Mouse (Mus musculus) stomach, embryonic 16.5 days (tissue): ENCODE data around the gene Maz. TPM values are rescaled to one million over a fixed set of nuclear protein-coding genes. Genes with fewer than 3 reads are reported as not detected.

ENCODE experiments used
- ATAC-seq: fragments of 200-750 bp; cut with Nextera tagmentation; 2 replicates; pipeline ENCODE4 v1.8.0; 2017; ENCODE audit warnings: moderate number of reproducible peaks, moderate TSS enrichment; ENCODE audit not compliant: insufficient read depth, low FRiP score
- H3K27ac ChIP-seq: fragments of 300-500 bp; sonication (generic); 2 replicates; pipeline ENCODE4 v1.5.1; 2014; ENCODE audit warnings: low read length
- H3K27me3 ChIP-seq: fragments of 300-500 bp; sonication (generic); 2 replicates; pipeline ENCODE4 v1.6.1; 2014; ENCODE audit warnings: low read length, control low read depth, mixed read lengths; ENCODE audit not compliant: control insufficient read depth, insufficient read depth
- H3K36me3 ChIP-seq: fragments of 300-500 bp; sonication (generic); 2 replicates; pipeline ENCODE4 v1.6.1; 2014; ENCODE audit warnings: low read length; ENCODE audit not compliant: control insufficient read depth, insufficient read depth
- H3K4me1 ChIP-seq: fragments of 300-500 bp; sonication (generic); 2 replicates; pipeline ENCODE4 v1.6.1; 2014; ENCODE audit warnings: low read length, control low read depth, mixed read lengths; ENCODE audit not compliant: control insufficient read depth, insufficient read depth
- H3K4me2 ChIP-seq: fragments of 300-500 bp; sonication (generic); 2 replicates; pipeline ENCODE4 v1.6.1; 2014; ENCODE audit warnings: low read depth, low read length, mixed read lengths
- H3K4me3 ChIP-seq: fragments of 300-500 bp; sonication (generic); replicated peaks from 2 replicates; pipeline ENCODE4 v1.5.1; 2014; ENCODE audit warnings: mild to moderate bottlenecking, low read length
- H3K9ac ChIP-seq: fragments of 300-500 bp; sonication (generic); 2 replicates; pipeline ENCODE4 v1.6.1; 2014; ENCODE audit warnings: low read length
- H3K9me3 ChIP-seq: fragments of 300-500 bp; sonication (generic); replicated peaks from 2 replicates; pipeline ENCODE4 v1.6.1; 2016; ENCODE audit warnings: low read length, control low read depth; ENCODE audit not compliant: control insufficient read depth
- WGBS: fragments of 180-500 bp; shearing (Covaris S2); extraction: QIAGEN DNeasy Blood & Tissue Kit; methylation state at CpG from one replicate; pipeline ENCODE4 v1.1.7; 2014; 5-methylcytosine and 5-hydroxymethylcytosine counted together
- microRNA-seq: library from miRNA; unstranded; fragments of <30 nt; microRNA quantifications from one replicate; pipeline ENCODE4, GENCODE M21; 2016
- polyA plus RNA-seq: library from polyadenylated mRNA; unstranded; fragments of >200 nt; fragmentation: Nextera tagmentation; extraction: Ambion mirVana; gene quantifications from 2 replicates; pipeline ENCODE4 v1.2.1, GENCODE M21; 2015

The Maz gene
- polyA plus RNA-seq, 1 experiment from 2014 or later, result 27.9 TPM

DNA sequence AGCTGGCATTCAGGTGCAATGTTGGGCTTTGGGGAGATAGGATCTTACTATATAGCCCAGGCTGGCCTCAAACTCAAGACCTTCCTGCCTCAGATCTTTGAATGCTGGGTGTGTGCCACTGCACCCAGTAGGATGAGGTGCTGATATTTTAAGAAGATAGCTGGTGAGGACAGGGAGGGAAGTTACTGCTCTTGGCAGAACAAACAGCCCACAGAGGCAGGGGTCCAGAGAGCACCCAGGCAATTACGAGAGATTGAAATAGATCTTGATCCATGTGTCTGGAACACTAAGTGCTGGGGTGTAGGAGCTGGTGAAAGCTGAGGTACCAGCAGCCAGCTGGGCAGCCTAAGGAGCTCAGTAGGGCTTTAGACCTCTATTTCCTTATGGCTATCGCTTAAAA is 45.2 kb downstream of the Maz start:
- Histone ChIP-seq H3K9ac (no peak overlapping the region), H3K27ac (no peak overlapping the region), H3K36me3 (peaks cover 8% of the 10 kb centered on the region; the same call in 1 of the 2 replicates), H3K4me3 (no peak overlapping the region), H3K9me3 (no peaks in the 10 kb centered on the region), H3K4me2 (no peak overlapping the region), H3K4me1 (no peaks in the 10 kb centered on the region), H3K27me3 (no peaks in the 10 kb centered on the region)
- 90% methylated on average over 2 of the region's 2 CpGs for WGBS
- ATAC-seq, result no peak

DNA sequence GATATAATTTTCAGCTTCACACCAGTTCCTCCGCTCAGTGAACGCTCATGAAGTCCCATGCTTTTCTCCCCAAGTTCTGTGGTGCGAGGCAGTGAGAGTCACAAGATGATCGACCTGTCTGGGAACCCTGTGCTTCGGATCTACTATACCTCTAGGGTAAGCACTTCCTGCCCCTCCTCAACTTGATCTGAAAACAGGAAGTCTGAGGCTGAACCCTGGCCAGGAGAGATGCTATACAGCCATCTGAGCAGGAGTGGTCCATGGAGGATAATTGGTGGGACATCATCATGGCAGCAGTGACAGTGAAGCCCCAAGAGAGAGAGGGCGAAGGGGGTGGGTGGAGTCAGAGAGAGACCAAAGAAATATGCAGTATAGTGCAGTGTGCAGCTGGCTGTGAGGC is 48.0 kb downstream of the Maz start:
- Histone ChIP-seq H3K9me3 (no peaks in the 10 kb centered on the region), H3K4me2 (no peak overlapping the region), H3K27ac (no peak overlapping the region), H3K4me1 (no peaks in the 10 kb centered on the region), H3K4me3 (no peak overlapping the region), H3K36me3 (peaks cover 8% of the 10 kb centered on the region; the same call in 1 of the 2 replicates), H3K27me3 (no peaks in the 10 kb centered on the region), H3K9ac (no peak overlapping the region)
- WGBS, result 88% methylated on average over 6 of the region's 6 CpGs
- no peak for ATAC-seq

DNA sequence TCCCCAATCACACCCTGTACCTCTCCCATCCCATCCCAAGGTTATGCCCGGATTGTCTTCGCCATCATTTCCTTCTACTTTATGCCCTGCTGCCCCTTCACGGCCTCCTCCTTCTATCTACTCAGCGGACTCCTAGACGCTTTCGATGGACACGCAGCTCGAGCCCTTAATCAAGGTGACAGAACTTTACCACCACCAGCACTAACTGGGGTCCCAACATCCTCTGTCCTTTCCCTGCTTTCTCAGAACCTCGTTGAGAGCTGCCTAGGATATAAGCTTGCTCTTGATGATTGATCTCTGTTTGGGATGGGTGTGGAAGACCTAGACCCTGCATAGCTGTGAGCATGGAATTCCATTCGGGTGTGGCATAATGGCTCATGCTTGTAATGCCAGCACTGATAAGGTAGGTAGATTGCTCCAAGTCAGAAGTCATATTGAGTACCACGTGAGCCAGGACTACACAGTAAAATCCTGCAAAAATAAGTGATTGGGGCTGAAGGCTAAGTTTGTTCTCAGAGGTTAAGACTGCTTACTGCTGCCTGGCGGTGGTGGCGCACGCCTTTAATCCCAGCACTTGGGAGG is 49.9 kb downstream of the Maz start:
- no peaks in the 10 kb centered on the region for H3K4me1 ChIP-seq
- H3K27ac ChIP-seq, result peak overlapping the region; percentile 97
- H3K4me3 ChIP-seq, result peak overlapping the region; percentile 98
- peak overlapping the region; percentile 74 for H3K4me2 ChIP-seq
- H3K27me3 ChIP-seq, result no peaks in the 10 kb centered on the region
- WGBS, result 20% methylated on average over 14 of the region's 14 CpGs
- H3K36me3 ChIP-seq, result peaks cover 8% of the 10 kb centered on the region; the same call in 1 of the 2 replicates
- H3K9me3 ChIP-seq, result no peaks in the 10 kb centered on the region
- peak overlapping the region; percentile 98 for H3K9ac ChIP-seq
- no peak for ATAC-seq

DNA sequence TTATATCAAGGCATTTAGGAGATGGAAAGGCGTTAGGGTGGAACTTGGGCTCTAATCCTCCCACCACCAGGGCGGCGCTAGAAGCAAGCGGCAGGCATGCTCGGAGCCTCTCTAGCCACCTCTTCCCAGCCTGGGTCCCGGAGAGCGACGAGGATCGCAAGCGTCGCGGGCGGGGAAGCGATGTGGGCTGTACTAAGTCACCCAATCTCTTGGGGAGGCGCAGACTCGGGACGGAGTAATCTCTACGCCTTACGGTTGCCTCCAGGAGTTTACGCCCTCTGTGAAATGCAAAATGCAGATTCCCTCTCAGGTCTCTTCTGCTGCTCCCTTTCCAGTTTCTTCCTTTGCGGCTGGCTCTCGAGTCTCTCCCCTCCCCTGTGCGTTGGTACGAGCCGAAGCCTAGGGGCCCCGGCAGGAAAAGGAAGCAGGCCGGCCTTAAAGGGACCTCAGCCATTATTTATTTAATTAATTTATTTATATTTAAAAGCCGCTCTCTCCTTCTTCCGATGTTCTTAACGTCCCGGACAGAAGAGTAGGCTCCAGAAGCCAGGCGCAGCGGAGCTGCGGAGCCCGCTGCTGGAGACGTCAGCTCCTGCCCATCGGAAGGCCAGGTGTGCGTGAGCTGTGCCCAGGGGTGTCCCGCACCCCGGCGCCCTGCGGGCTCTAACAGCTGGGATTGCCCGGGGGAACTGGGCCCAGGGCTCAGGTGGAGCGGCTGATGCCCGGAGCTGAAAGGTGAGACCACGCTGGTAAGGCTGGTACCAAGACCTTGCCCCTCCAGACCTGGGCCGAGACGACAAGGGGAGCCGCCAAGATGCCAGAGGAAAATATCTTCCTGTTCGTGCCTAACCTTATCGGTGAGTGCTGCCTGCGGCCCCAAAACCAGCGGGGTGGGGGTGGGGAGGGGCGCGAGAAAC is 50.6 kb downstream of the Maz start, which contains the start of gene Cdiptos:
TSS of gene Cdiptos (minus strand) at position 149 of the 917 bp plus-strand sequence.
- WGBS, result under 1% methylated on average over 55 of the region's 55 CpGs
- Histone ChIP-seq H3K4me3 (peak within 1 kb of the TSS; percentile 98), H3K36me3 (peaks cover 8% of the 10 kb centered on the region; the same call in 1 of the 2 replicates), H3K9me3 (no peaks in the 10 kb centered on the region), H3K4me1 (no peaks in the 10 kb centered on the region), H3K9ac (peak within 1 kb of the TSS; percentile 98), H3K4me2 (peak within 1 kb of the TSS; percentile 74), H3K27me3 (no peaks in the 10 kb centered on the region), H3K27ac (peak within 1 kb of the TSS; percentile 97)
- ATAC-seq, result peak; percentile 95

DNA sequence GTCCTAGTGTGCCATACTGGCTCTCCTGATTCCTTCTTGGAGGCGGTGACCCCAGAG is 51.1 kb downstream of the Maz start, which contains the start of gene Cdipt:
TSS of gene Cdipt (plus strand) at position 22 of the 57 bp plus-strand sequence.
- peak within 1 kb of the TSS; percentile 98 for H3K9ac ChIP-seq
- ATAC-seq, result no peak
- H3K27ac ChIP-seq, result peak within 1 kb of the TSS; percentile 97
- WGBS, result 17% methylated on average over 1 of the region's 1 CpGs
- no peaks in the 10 kb centered on the region for H3K27me3 ChIP-seq
- peak within 1 kb of the TSS; percentile 74 for H3K4me2 ChIP-seq
- peak within 1 kb of the TSS; percentile 98 for H3K4me3 ChIP-seq
- no peaks in the 10 kb centered on the region for H3K4me1 ChIP-seq
- peaks cover 8% of the 10 kb centered on the region; the same call in 1 of the 2 replicates for H3K36me3 ChIP-seq
- no peaks in the 10 kb centered on the region for H3K9me3 ChIP-seq

DNA sequence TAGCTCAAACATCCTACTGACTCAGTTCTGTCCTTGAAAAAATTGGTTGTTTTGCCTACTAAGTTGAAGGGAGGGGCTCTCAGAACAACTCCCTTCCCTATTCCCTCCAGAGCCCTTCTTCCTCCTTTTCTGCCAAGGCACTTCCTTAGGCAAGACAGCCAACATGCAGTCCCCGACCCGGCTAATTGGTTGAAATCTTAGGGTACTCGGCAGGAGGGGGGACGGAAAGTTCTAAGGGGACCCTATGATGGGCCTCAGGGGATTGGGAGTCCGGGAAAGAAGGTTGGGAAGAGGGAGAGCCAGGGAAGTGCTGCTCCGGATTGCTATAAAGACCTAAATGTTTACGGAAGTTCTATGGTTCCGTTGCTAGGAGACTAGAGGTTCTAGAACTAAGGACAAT is 51.3 kb downstream of the Maz start:
- Histone ChIP-seq H3K27ac (peak overlapping the region; percentile 97), H3K9ac (peak overlapping the region; percentile 98), H3K36me3 (peaks cover 8% of the 10 kb centered on the region; the same call in 1 of the 2 replicates), H3K9me3 (no peaks in the 10 kb centered on the region), H3K27me3 (no peaks in the 10 kb centered on the region), H3K4me2 (peak overlapping the region; percentile 74), H3K4me3 (peak overlapping the region; percentile 98), H3K4me1 (no peaks in the 10 kb centered on the region)
- WGBS, result 11% methylated on average over 8 of the region's 8 CpGs
- ATAC-seq, result no peak

Small RNA genes within 50 kb of the gene (microRNA-seq; reads per million reads assigned to microRNA genes)
- not detected for gene Gm44343

Other genes with a start within 250 kb of the Maz start
- gene Tbx6, start 245.6 kb downstream of the Maz start, polyA plus RNA-seq, result 0.27 and 0.47 TPM in 2 replicates
- gene Ppp4c, start 234.5 kb downstream of the Maz start, polyA plus RNA-seq, result 180 and 192 TPM in 2 replicates
- 1.1 and 1.3 TPM in 2 replicates for gene Fam57b, start 229.4 kb downstream of the Maz start, polyA plus RNA-seq
- gene 4930451I11Rik, start 195.4 kb downstream of the Maz start, polyA plus RNA-seq, result not detected in 2 replicates
- 0.89 TPM in 1 of 2 replicates, not detected in the other for gene Doc2a, start 179.6 kb downstream of the Maz start, polyA plus RNA-seq
- 22.9 and 24.4 TPM in 2 replicates for gene Hirip3, start 165.1 kb downstream of the Maz start, polyA plus RNA-seq
- gene Ino80e, start 164.7 kb downstream of the Maz start, polyA plus RNA-seq, result 62.2 and 64.8 TPM in 2 replicates
- 40.1 and 43.3 TPM in 2 replicates for gene Taok2, start 142.3 kb downstream of the Maz start, polyA plus RNA-seq
- gene Tmem219, start 104.1 kb downstream of the Maz start, polyA plus RNA-seq, result 30.2 and 34.1 TPM in 2 replicates
- 11.3 and 12.8 TPM in 2 replicates for gene Kctd13, start 98.2 kb downstream of the Maz start, polyA plus RNA-seq
- 0.18 and 0.45 TPM in 2 replicates for gene Asphd1, start 77.5 kb downstream of the Maz start, polyA plus RNA-seq
- gene Sez6l2, start 76.5 kb downstream of the Maz start, polyA plus RNA-seq, result 1.3 and 1.9 TPM in 2 replicates
- 110 and 125 TPM in 2 replicates for gene Cdipt, start 51.1 kb downstream of the Maz start, polyA plus RNA-seq
- gene Cdiptos, start 50.9 kb downstream of the Maz start, polyA plus RNA-seq, result 1.5 and 2.1 TPM in 2 replicates
- 28.0 and 28.3 TPM in 2 replicates for gene Mvp, start 12.4 kb downstream of the Maz start, polyA plus RNA-seq
- 0.36 TPM in 1 of 2 replicates, not detected in the other for gene Pagr1b, start 10.6 kb downstream of the Maz start, polyA plus RNA-seq
- 43.5 and 56.6 TPM in 2 replicates for gene Pagr1a, start 9.7 kb downstream of the Maz start, polyA plus RNA-seq
- gene Gm42742, start 5.9 kb downstream of the Maz start, polyA plus RNA-seq, result 31.1 and 39.0 TPM in 2 replicates
- 8.5 and 9.6 TPM in 2 replicates for gene Prrt2, start 5.8 kb downstream of the Maz start, polyA plus RNA-seq
- 91.5 and 92.2 TPM in 2 replicates for gene Kif22, start 15.4 kb upstream of the Maz start, polyA plus RNA-seq
- gene Zg16, start 60.3 kb upstream of the Maz start, polyA plus RNA-seq, result 29.5 and 61.7 TPM in 2 replicates
- gene AI467606, start 64.3 kb upstream of the Maz start, polyA plus RNA-seq, result 6.6 and 7.5 TPM in 2 replicates
- 4.7 and 4.8 TPM in 2 replicates for gene Qprt, start 95.2 kb upstream of the Maz start, polyA plus RNA-seq
- 0.77 and 1.3 TPM in 2 replicates for gene Spn, start 110.8 kb upstream of the Maz start, polyA plus RNA-seq
- gene Cd2bp2, start 169.0 kb upstream of the Maz start, polyA plus RNA-seq, result 43.7 and 47.7 TPM in 2 replicates
- 15.4 and 15.7 TPM in 2 replicates for gene Tbc1d10b, start 181.4 kb upstream of the Maz start, polyA plus RNA-seq
- 23.9 and 312 TPM in 2 replicates for gene Mylpf, start 181.9 kb upstream of the Maz start, polyA plus RNA-seq
- 27.1 and 28.5 TPM in 2 replicates for gene Zfp553, start 206.0 kb upstream of the Maz start, polyA plus RNA-seq
- 14.7 and 15.0 TPM in 2 replicates for gene Sept1, start 206.1 kb upstream of the Maz start, polyA plus RNA-seq
- gene Zfp771, start 217.2 kb upstream of the Maz start, polyA plus RNA-seq, result 35.5 and 37.8 TPM in 2 replicates
- gene Dctpp1, start 233.7 kb upstream of the Maz start, polyA plus RNA-seq, result 131 and 145 TPM in 2 replicates
- 82.2 and 94.3 TPM in 2 replicates for gene Sephs2, start 247.0 kb upstream of the Maz start, polyA plus RNA-seq